Mouse (Mus musculus) hindbrain, embryonic 12.5 days (tissue): ENCODE measurements around the gene Zfp575. TPM values are rescaled to one million over a fixed set of nuclear protein-coding genes. Genes with fewer than 3 reads are reported as not detected.

Source experiments
- polyA plus RNA-seq: library from polyadenylated mRNA; unstranded; fragments of >200 nt; fragmentation: Nextera tagmentation; extraction: Ambion mirVana; gene quantifications from 2 replicates; pipeline ENCODE4 v1.2.1, GENCODE M21; 2016

Gene Zfp575
- polyA plus RNA-seq, 1 experiment from 2014 or later, result 5.1 TPM

Other genes with a start within 250 kb of the Zfp575 start
- not detected in 2 replicates for gene Lypd5, start 238.4 kb downstream of the Zfp575 start, polyA plus RNA-seq
- 2.1 and 2.4 TPM in 2 replicates for gene Kcnn4, start 217.4 kb downstream of the Zfp575 start, polyA plus RNA-seq
- 28.9 and 29.5 TPM in 2 replicates for gene Smg9, start 188.0 kb downstream of the Zfp575 start, polyA plus RNA-seq
- gene Irgc1, start 135.3 kb downstream of the Zfp575 start, polyA plus RNA-seq, result not detected in 2 replicates
- gene Plaur, start 125.2 kb downstream of the Zfp575 start, polyA plus RNA-seq, result 0.59 and 0.95 TPM in 2 replicates
- gene Cadm4, start 105.6 kb downstream of the Zfp575 start, polyA plus RNA-seq, result 41.3 and 42.3 TPM in 2 replicates
- 155 and 160 TPM in 2 replicates for gene Zfp428, start 80.6 kb downstream of the Zfp575 start, polyA plus RNA-seq
- 1.9 TPM in 2 replicates for gene AC161166.1, start 75.2 kb downstream of the Zfp575 start, polyA plus RNA-seq
- gene Irgq, start 57.0 kb downstream of the Zfp575 start, polyA plus RNA-seq, result 29.0 and 34.1 TPM in 2 replicates
- not detected in 2 replicates for gene Pinlyp, start 41.5 kb downstream of the Zfp575 start, polyA plus RNA-seq
- 75.9 and 87.9 TPM in 2 replicates for gene Xrcc1, start 41.4 kb downstream of the Zfp575 start, polyA plus RNA-seq
- 14.2 and 15.4 TPM in 2 replicates for gene Ethe1, start 98 bp downstream of the Zfp575 start, polyA plus RNA-seq
- 0.09 TPM in 1 of 2 replicates, not detected in the other for gene Phldb3, start 23.1 kb upstream of the Zfp575 start, polyA plus RNA-seq
- 1.3 and 1.5 TPM in 2 replicates for gene Lypd3, start 48.9 kb upstream of the Zfp575 start, polyA plus RNA-seq
- not detected in 2 replicates for gene Tex101, start 89.0 kb upstream of the Zfp575 start, polyA plus RNA-seq
- gene BC049730, start 121.6 kb upstream of the Zfp575 start, polyA plus RNA-seq, result not detected in 2 replicates
- not detected in 2 replicates for gene Gm4763, start 139.3 kb upstream of the Zfp575 start, polyA plus RNA-seq
- gene Cd177, start 172.7 kb upstream of the Zfp575 start, polyA plus RNA-seq, result 0.23 and 0.39 TPM in 2 replicates
- gene Ceacam10, start 189.6 kb upstream of the Zfp575 start, polyA plus RNA-seq, result not detected in 2 replicates